35 mouse cellular contexts compared by ENCODE assay signal in the genomic region with DNA sequence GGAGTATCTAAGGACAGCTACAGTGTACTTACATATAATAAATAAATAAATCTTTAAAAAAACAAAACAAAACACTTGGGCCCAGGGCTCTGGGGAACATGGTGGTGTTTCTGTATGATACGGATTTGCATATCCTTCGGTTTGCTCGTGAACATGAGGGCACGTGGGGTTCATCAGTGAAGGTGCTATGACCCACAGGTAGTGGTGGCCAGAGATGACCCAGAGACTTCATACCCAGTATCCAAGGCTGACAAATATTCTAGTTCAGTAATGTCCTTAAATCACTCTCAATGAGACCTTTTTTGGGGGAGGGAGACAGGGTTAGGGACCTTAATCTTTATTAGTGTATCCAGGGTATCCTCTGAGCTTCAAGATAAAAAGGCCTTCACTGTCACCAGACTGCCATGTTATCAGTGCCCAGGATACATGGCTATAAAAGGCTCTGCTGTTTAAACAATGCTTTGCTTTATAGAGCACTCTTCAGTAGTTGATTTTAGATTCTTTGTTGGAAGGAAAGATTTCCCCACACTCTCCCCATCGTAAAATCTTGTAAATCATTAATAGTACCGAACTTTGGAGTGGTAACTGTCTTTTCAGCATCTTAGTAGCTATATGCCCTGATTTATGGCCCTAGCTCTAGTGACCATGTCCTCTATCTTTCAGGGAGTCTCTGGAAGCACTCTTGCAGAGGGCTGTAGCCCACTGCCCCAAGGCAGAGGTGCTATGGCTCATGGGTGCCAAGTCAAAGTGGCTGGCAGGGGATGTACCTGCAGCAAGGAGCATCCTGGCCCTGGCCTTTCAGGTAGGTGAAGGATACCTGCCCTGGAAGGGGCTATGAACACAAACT. TPM values are rescaled to one million over a fixed set of nuclear protein-coding genes. Genes with fewer than 3 reads are reported as not detected.
"Had no signal": no experiment of that assay in that cellular context is flagged by ENCODE, and none has a peak within 500 bp of the region (broad histone marks: within the 10 kb centered on the region; RNA-seq: fewer than 3 reads in every experiment).

No protein-coding gene starts in this region.

- ATAC-seq: forebrain, embryonic 16.5 days; hindbrain, postnatal 0 days had no signal

- H3K27me3 ChIP-seq: heart, embryonic 13.5 days; heart, embryonic 15.5 days; hindbrain, embryonic 13.5 days; hindbrain, embryonic 15.5 days; kidney, embryonic 15.5 days; limb, embryonic 12.5 days; liver, embryonic 13.5 days had no signal

- H3K9me3 ChIP-seq: heart, embryonic 13.5 days; heart, embryonic 15.5 days; hindbrain, embryonic 13.5 days; hindbrain, embryonic 15.5 days; kidney, embryonic 15.5 days; limb, embryonic 10.5 days; limb, embryonic 12.5 days; liver, embryonic 13.5 days had no signal

- H3K4me3 ChIP-seq: heart, adult 2 months; heart, embryonic 13.5 days; heart, embryonic 15.5 days; hindbrain, embryonic 13.5 days; hindbrain, embryonic 15.5 days; kidney, embryonic 15.5 days; limb, embryonic 10.5 days; limb, embryonic 12.5 days; liver, embryonic 13.5 days had no signal

- H3K4me1 ChIP-seq: heart, embryonic 13.5 days; heart, embryonic 15.5 days; hindbrain, embryonic 13.5 days; hindbrain, embryonic 15.5 days; kidney, embryonic 15.5 days; liver, embryonic 13.5 days had no signal

- H3K4me2 ChIP-seq: heart, embryonic 11.5 days; heart, embryonic 13.5 days; heart, embryonic 15.5 days; hindbrain, embryonic 13.5 days; hindbrain, embryonic 15.5 days; kidney, embryonic 15.5 days; limb, embryonic 12.5 days; liver, embryonic 11.5 days; liver, embryonic 13.5 days had no signal

- DNase-seq: gastrocnemius, postnatal 14 days; gastrocnemius, postnatal 36 days; heart, adult 11 months; heart, adult 2 months; heart, postnatal 14 days; heart, postnatal 36 days; kidney, adult 11 months; kidney, adult 2 months; kidney, adult 9 months; kidney, postnatal 14 days; kidney, postnatal 36 days; layer of hippocampus, adult 9-11 months; layer of hippocampus, postnatal 36 days; liver; liver, embryonic 13.5 days had no signal

- H3K9ac ChIP-seq: heart, embryonic 13.5 days; heart, embryonic 15.5 days; hindbrain, embryonic 13.5 days; hindbrain, embryonic 15.5 days; kidney, embryonic 15.5 days; limb, embryonic 12.5 days; liver, embryonic 13.5 days had no signal

- H3K27ac ChIP-seq: heart, adult 2 months; heart, embryonic 13.5 days; heart, embryonic 15.5 days; hindbrain, embryonic 13.5 days; hindbrain, embryonic 15.5 days; hindbrain, postnatal 0 days; kidney, embryonic 15.5 days; liver, embryonic 13.5 days had no signal

RNA-seq across cellular contexts. Expression of a gene that starts 10.0 kb away (rescaled TPM):
- total RNA-seq: gastrocnemius, adult 18-20 months; gastrocnemius, adult 8-10 months; gastrocnemius, postnatal 14 days; gastrocnemius, postnatal 36 days; heart, adult 2 months; heart, postnatal 14 days; heart, postnatal 36 days; hematopoietic stem cell, adult 5-6 weeks; hindbrain, postnatal 0 days; layer of hippocampus, postnatal 14 days; left cerebral cortex, postnatal 25 days had no signal
- polyA plus RNA-seq: frontal cortex, adult 2 months; gonadal fat pad, adult 2 months; heart, embryonic 11.5 days; heart, embryonic 15.5 days; heart, postnatal 0 days; hindbrain, embryonic 11.5 days; hindbrain, embryonic 13.5 days; hindbrain, embryonic 15.5 days; hindbrain, postnatal 0 days; liver, embryonic 11.5 days; liver, embryonic 13.5 days had no signal

RNA-seq across cellular contexts. Expression of a gene that starts 24.6 kb away (rescaled TPM):
- total RNA-seq: hematopoietic stem cell, adult 5-6 weeks had no signal
